ENCODE assay signal across 8 mouse cellular contexts in genomic region chr5:131181231-131181630, GRCm38 (mm10).
DNase-seq lines count a peak whose midpoint lies in the region.
"Had no signal": no experiment of that assay in that cellular context is flagged by ENCODE, and none has a peak within 500 bp of the region (broad histone marks: within the 10 kb centered on the region; RNA-seq: fewer than 3 reads in every experiment).

No protein-coding gene starts in this region.

- intact Hi-C loops in heart, postnatal 25 days (cut with DNase I): no loop called here

- peak; percentile 88 for DNase-seq in heart, adult 11 months
- DNase-seq in heart, postnatal 25 days (ENCODE audit: low spot score): no peak
- DNase-seq in brain, adult 2 months (ENCODE audit: low read depth, low spot score): peak; percentile 87
- DNase-seq in frontal cortex, postnatal 10 days (ENCODE audit: low spot score in 2 of 2): peak; percentile 10 to 13
- peak; percentile 59 to 80 for DNase-seq in left cerebral cortex, adult 9 months (ENCODE audit: low spot score in 2 of 2)
- DNase-seq in MN1 (ENCODE audit: low spot score): no peak
- no peak for DNase-seq in kidney, postnatal 25 days
- DNase-seq: thymus, postnatal 25 days had no signal

Comparison
In these comparisons a context has a peak if more than half of its experiments do, and no peak if none do; other contexts are left out.
1. DNase-seq: peak in heart, adult 11 months (single experiment), brain, adult 2 months (single experiment), frontal cortex, postnatal 10 days (2 of 2) and left cerebral cortex, adult 9 months (2 of 2); none in heart, postnatal 25 days (single experiment), MN1 (single experiment) and kidney, postnatal 25 days (0 of 2).